Mouse (Mus musculus) limb, embryonic 15.5 days (tissue): ENCODE measurements around the gene Emc1. TPM values are rescaled to one million over a fixed set of nuclear protein-coding genes. Genes with fewer than 3 reads are reported as not detected.

Source experiments
- ATAC-seq: fragments of 200-750 bp; cut with Nextera tagmentation; 2 replicates; pipeline ENCODE4 v1.8.0; 2017; ENCODE audit warnings: low read depth, moderate TSS enrichment; ENCODE audit not compliant: insufficient number of reproducible peaks, low FRiP score, low TSS enrichment
- H3K27ac ChIP-seq: fragments of 300-500 bp; sonication (generic); 2 replicates; pipeline ENCODE4 v1.5.1; 2015; ENCODE audit warnings: moderate library complexity, mild to moderate bottlenecking, inconsistent platforms
- H3K27me3 ChIP-seq: fragments of 300-500 bp; sonication (generic); 2 replicates; pipeline ENCODE4 v1.6.1; 2015; ENCODE audit warnings: inconsistent platforms
- H3K36me3 ChIP-seq: fragments of 300-500 bp; sonication (generic); 2 replicates; pipeline ENCODE4 v1.6.1; 2015; ENCODE audit warnings: inconsistent platforms
- H3K4me1 ChIP-seq: fragments of 300-500 bp; sonication (generic); 2 replicates; pipeline ENCODE4 v1.6.1; 2015; ENCODE audit warnings: inconsistent platforms
- H3K4me2 ChIP-seq: fragments of 300-500 bp; sonication (generic); 2 replicates; pipeline ENCODE4 v1.6.1; 2015; ENCODE audit warnings: mild to moderate bottlenecking, inconsistent platforms
- H3K4me3 ChIP-seq: fragments of 300-500 bp; sonication (generic); 2 replicates; pipeline ENCODE4 v1.5.1; 2015; ENCODE audit warnings: mild to moderate bottlenecking, inconsistent platforms
- H3K9ac ChIP-seq: fragments of 300-500 bp; sonication (generic); 2 replicates; pipeline ENCODE4 v1.6.1; 2015; ENCODE audit warnings: inconsistent platforms
- H3K9me3 ChIP-seq: fragments of 300-500 bp; sonication (generic); 2 replicates; pipeline ENCODE4 v1.6.1; 2016; ENCODE audit warnings: inconsistent platforms
- WGBS: fragments of 180-500 bp; shearing (Covaris S2); methylation state at CpG from one replicate; pipeline ENCODE4 v1.1.7; 2015; 5-methylcytosine and 5-hydroxymethylcytosine counted together
- microRNA-seq: library from miRNA; unstranded; fragments of <30 nt; microRNA quantifications from one replicate; pipeline ENCODE4, GENCODE M21; 2016
- polyA plus RNA-seq: library from polyadenylated mRNA; unstranded; fragments of >200 nt; fragmentation: Nextera tagmentation; extraction: Ambion mirVana; gene quantifications from 2 replicates; pipeline ENCODE4 v1.2.1, GENCODE M21; 2015

Gene Emc1
- polyA plus RNA-seq, 1 experiment from 2014 or later, result 24.5 TPM

- no peak overlapping the region for H3K4me2 ChIP-seq
- WGBS, result 40% methylated on average over 2 of the region's 2 CpGs
- no peak overlapping the region for H3K4me3 ChIP-seq
- no peak for ATAC-seq
- no peak overlapping the region for H3K9ac ChIP-seq
- no peaks in the 10 kb centered on the region for H3K27me3 ChIP-seq
- H3K27ac ChIP-seq, result no peak overlapping the region
- no peaks in the 10 kb centered on the region for H3K9me3 ChIP-seq
- H3K4me1 ChIP-seq, result no peaks in the 10 kb centered on the region
- H3K36me3 ChIP-seq, result peaks cover 93% of the 10 kb centered on the region
These were observed 43.0 kb downstream of the Emc1 start for GRCm38 (mm10) chr4:139395431-139395830.

DNA sequence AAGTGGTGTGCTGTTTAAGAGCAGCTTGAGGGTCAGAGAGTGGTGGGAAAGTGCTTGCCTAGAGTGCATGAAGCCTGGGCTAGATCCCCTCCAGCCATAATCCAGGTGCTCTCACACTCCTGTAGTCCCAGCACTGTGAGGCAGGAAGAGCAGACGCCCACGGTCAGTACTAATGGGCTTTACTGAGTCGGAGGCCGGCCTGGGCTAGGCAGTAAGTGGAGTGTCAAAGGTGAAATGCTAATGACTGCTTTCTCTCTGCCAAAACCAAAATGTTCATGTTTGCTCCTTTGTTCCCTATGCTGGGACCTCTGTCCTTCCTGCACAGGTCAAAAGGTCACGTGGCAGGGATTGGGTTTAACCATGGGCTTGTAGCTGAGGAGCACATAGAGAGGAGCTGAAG, 48.1 kb downstream of the Emc1 start:
- H3K4me2 ChIP-seq, result no peak overlapping the region
- no peaks in the 10 kb centered on the region for H3K27me3 ChIP-seq
- H3K27ac ChIP-seq, result no peak overlapping the region
- H3K36me3 ChIP-seq, result peaks cover 93% of the 10 kb centered on the region
- H3K9ac ChIP-seq, result no peak overlapping the region
- no peak for ATAC-seq
- H3K4me1 ChIP-seq, result no peaks in the 10 kb centered on the region
- H3K9me3 ChIP-seq, result no peaks in the 10 kb centered on the region
- H3K4me3 ChIP-seq, result no peak overlapping the region
- 85% methylated on average over 5 of the region's 5 CpGs for WGBS

DNA sequence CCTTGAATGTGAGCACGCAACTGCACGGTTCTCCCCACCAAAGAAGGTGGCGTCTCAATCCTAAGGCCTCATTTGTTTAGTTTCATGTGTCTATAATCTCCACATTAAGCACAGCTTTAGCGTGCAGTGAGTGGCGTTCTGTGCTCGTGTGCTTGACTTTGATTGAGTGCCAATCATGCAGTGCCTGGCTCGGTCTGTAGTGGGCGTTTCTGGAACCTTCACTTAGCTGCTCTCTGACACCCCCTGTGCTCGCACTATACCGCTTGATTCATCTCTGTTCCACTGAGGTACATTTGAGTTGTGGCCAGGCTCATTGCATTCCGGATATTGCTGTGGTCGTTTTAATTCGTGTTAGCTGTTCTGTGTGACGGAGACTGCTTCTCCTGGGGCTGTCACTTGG, 50.8 kb downstream of the Emc1 start:
- H3K4me1 ChIP-seq, result no peaks in the 10 kb centered on the region
- H3K9me3 ChIP-seq, result no peaks in the 10 kb centered on the region
- H3K27me3 ChIP-seq, result no peaks in the 10 kb centered on the region
- H3K27ac ChIP-seq, result no peak overlapping the region
- H3K36me3 ChIP-seq, result peaks cover 96% of the 10 kb centered on the region
- H3K4me2 ChIP-seq, result no peak overlapping the region
- WGBS, result 78% methylated on average over 14 of the region's 14 CpGs
- H3K9ac ChIP-seq, result no peak overlapping the region
- no peak for ATAC-seq
- H3K4me3 ChIP-seq, result no peak overlapping the region

DNA sequence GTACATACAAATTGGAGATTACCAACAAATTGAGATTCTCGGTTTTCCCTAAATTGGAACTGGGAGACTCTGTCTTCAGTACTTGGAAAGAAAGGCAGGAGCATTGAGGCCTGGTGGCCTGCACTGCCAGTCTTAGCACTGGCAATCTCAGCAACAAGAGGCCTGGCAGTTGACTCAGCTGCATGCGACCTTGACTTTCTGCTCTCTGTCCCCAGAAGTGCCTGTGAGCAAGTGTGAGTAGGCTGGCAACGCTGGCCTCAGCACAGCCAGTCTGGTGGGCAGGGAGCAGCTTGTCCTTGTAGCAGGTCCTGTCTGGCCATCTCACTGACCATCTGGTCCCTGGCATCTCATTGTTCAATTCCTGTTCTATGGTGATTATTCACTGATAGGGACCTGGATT, 59.0 kb downstream of the Emc1 start:
- Histone ChIP-seq H3K4me2 (no peak overlapping the region), H3K27ac (no peak overlapping the region), H3K27me3 (no peaks in the 10 kb centered on the region), H3K4me3 (no peak overlapping the region), H3K36me3 (peaks cover 98% of the 10 kb centered on the region), H3K9ac (no peak overlapping the region), H3K9me3 (no peaks in the 10 kb centered on the region), H3K4me1 (no peaks in the 10 kb centered on the region)
- no peak for ATAC-seq
- WGBS, result 94% methylated on average over 3 of the region's 3 CpGs

DNA sequence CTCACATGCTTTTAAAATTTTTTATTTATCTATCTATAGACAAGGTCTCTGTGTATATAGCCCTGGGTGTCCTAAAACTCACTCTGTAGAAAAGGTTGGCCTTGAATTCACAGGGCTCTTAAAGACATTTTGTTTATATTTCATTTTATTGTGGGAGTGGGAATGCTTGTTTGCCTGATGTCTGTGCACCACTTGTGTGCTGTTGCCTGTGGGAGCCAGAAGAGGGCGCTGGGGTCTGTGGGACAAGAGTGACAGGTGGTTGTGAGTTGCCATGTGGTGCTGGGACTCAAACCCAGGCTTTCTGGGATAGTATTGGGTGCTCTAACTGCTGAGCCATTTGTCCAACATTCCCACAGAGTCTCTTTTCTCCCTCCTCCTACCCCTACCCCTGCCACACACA, 65.5 kb downstream of the Emc1 start:
- Histone ChIP-seq H3K4me3 (no peak overlapping the region), H3K4me1 (no peaks in the 10 kb centered on the region), H3K9me3 (no peaks in the 10 kb centered on the region), H3K36me3 (peaks cover 98% of the 10 kb centered on the region), H3K27ac (no peak overlapping the region), H3K4me2 (no peak overlapping the region), H3K9ac (no peak overlapping the region), H3K27me3 (no peaks in the 10 kb centered on the region)
- ATAC-seq, result no peak
- WGBS, result 63% methylated on average over 1 of the region's 1 CpGs

GRCm38 (mm10) chr4:139421621-139422020, 69.2 kb downstream of the Emc1 start:
- Histone ChIP-seq H3K9me3 (no peaks in the 10 kb centered on the region), H3K27me3 (no peaks in the 10 kb centered on the region), H3K27ac (no peak overlapping the region), H3K36me3 (peaks cover 98% of the 10 kb centered on the region), H3K4me1 (no peaks in the 10 kb centered on the region), H3K9ac (no peak overlapping the region), H3K4me2 (no peak overlapping the region), H3K4me3 (no peak overlapping the region)
- 96% methylated on average over 7 of the region's 7 CpGs for WGBS
- ATAC-seq, result no peak

GRCm38 (mm10) chr4:139422409-139422808, 70.0 kb downstream of the Emc1 start:
- Histone ChIP-seq H3K4me2 (no peak overlapping the region), H3K4me3 (no peak overlapping the region), H3K36me3 (peaks cover 98% of the 10 kb centered on the region), H3K27ac (no peak overlapping the region), H3K9ac (no peak overlapping the region), H3K27me3 (no peaks in the 10 kb centered on the region), H3K9me3 (no peaks in the 10 kb centered on the region), H3K4me1 (no peaks in the 10 kb centered on the region)
- 88% methylated on average over 2 of the region's 2 CpGs for WGBS
- no peak for ATAC-seq

GRCm38 (mm10) chr4:139423270-139423669, 70.9 kb downstream of the Emc1 start:
- ATAC-seq, result no peak
- WGBS, result 74% methylated on average over 2 of the region's 2 CpGs
- no peaks in the 10 kb centered on the region for H3K9me3 ChIP-seq

More at GRCm38 (mm10) chr4:139423270-139423669, 70.9 kb downstream of the Emc1 start:
- H3K9ac ChIP-seq, result no peak overlapping the region
- H3K36me3 ChIP-seq, result peaks cover 98% of the 10 kb centered on the region
- H3K4me1 ChIP-seq, result no peaks in the 10 kb centered on the region
- H3K27me3 ChIP-seq, result no peaks in the 10 kb centered on the region
- H3K4me3 ChIP-seq, result no peak overlapping the region
- no peak overlapping the region for H3K27ac ChIP-seq
- H3K4me2 ChIP-seq, result no peak overlapping the region

Small RNA genes within 50 kb of the gene (microRNA-seq; reads per million reads assigned to microRNA genes)
- gene Gm24245 (1.2 reads per million), gene Gm25732 (0.82 reads per million)

Other genes with a start within 250 kb of the Emc1 start
- 428 and 467 TPM in 2 replicates for gene Minos1, start 221.5 kb upstream of the Emc1 start, polyA plus RNA-seq
- 399 and 425 TPM in 2 replicates for gene Capzb, start 159.7 kb upstream of the Emc1 start, polyA plus RNA-seq
- 16.7 and 18.2 TPM in 2 replicates for gene Pqlc2, start 41.9 kb upstream of the Emc1 start, polyA plus RNA-seq
- 82.9 and 85.8 TPM in 2 replicates for gene Akr7a5, start 41.8 kb upstream of the Emc1 start, polyA plus RNA-seq
- 93.3 and 98.9 TPM in 2 replicates for gene Mrto4, start within 50 bp of the Emc1 start, polyA plus RNA-seq
- 64.7 and 67.5 TPM in 2 replicates for gene Ubr4, start within 50 bp of the Emc1 start, polyA plus RNA-seq
- gene Iffo2, start 178.0 kb downstream of the Emc1 start, polyA plus RNA-seq, result 2.7 and 3.6 TPM in 2 replicates